Mouse (Mus musculus) bone marrow, adult 2 months (tissue): Measurements from ENCODE around the gene Pgm2.

ENCODE experiments used
- CTCF ChIP-seq: fragments of 200-500 bp; IDR thresholded peaks from 2 replicates; pipeline ENCODE4 v1.5.1; 2011; ENCODE audit warnings: low read length, control low read depth; ENCODE audit not compliant: control insufficient read depth, insufficient read depth
- POLR2A ChIP-seq: fragments of 200-500 bp; IDR thresholded peaks from 2 replicates; pipeline ENCODE4 v1.6.1; 2011; ENCODE audit warnings: low read depth, mild to moderate bottlenecking, control low read depth, low read length, borderline replicate concordance; ENCODE audit not compliant: control insufficient read depth

- TF ChIP-seq POLR2A (no peak), CTCF (no peak)
Observed at GRCm38 (mm10) chr5:64146384-64147005, 53.7 kb downstream of the Pgm2 start.
